Mouse (Mus musculus): Measurements from ENCODE around the gene Sart1. TPM values are rescaled to one million over a fixed set of nuclear protein-coding genes. Genes with fewer than 3 reads are reported as not detected.

The Sart1 gene
- polyA plus RNA-seq (2014; fragmentation: Nextera tagmentation; extraction: Ambion mirVana) = 58.3 and 64.2 TPM in 2 replicates

- H3K36me3 ChIP-seq (ENCODE audit: control insufficient read depth, insufficient read depth, low read length) = peaks cover 22% of the 10 kb centered on the region
- peak within 1 kb of the TSS; percentile 99 for H3K4me3 ChIP-seq (ENCODE audit: low read depth, low read length)
- ATAC-seq (peak; percentile 97), DNase-seq (ENCODE audit: low spot score) (peak; percentile 98)
- H3K27ac ChIP-seq (ENCODE audit: low read depth, low read length) = peak within 1 kb of the TSS; percentile 75
- no peaks in the 10 kb centered on the region for H3K27me3 ChIP-seq (replicated peaks; ENCODE audit: control insufficient read depth, insufficient read depth, low read length)
- WGBS = 2% methylated on average over 43 of the region's 43 CpGs
- peaks cover 19% of the 10 kb centered on the region for H3K4me1 ChIP-seq (ENCODE audit: control insufficient read depth, insufficient read depth, low read length)
- no peaks in the 10 kb centered on the region for H3K9me3 ChIP-seq (replicated peaks; ENCODE audit: control insufficient read depth, low read length)
- peak within 1 kb of the TSS; percentile 93 for H3K9ac ChIP-seq (ENCODE audit: low read length)
- H3K4me2 ChIP-seq (ENCODE audit: low read length) = peak within 1 kb of the TSS; percentile 92
These were observed at the start of gene Sart1 for GRCm38 (mm10) chr19:5388588-5389242. Gene Sart1 (minus strand): TSS chr19:5388703.

- H3K36me3 ChIP-seq (ENCODE audit: control insufficient read depth, insufficient read depth, low read length) = no peaks in the 10 kb centered on the region
- 75% methylated on average over 7 of the region's 7 CpGs for WGBS
- H3K27ac ChIP-seq (ENCODE audit: low read depth, low read length) = no peak overlapping the region
- no peak overlapping the region for H3K4me2 ChIP-seq (ENCODE audit: low read length)
- DNase-seq (ENCODE audit: low spot score) (no peak), ATAC-seq (no peak)
- H3K9ac ChIP-seq (ENCODE audit: low read length) = no peak overlapping the region
- H3K4me3 ChIP-seq (ENCODE audit: low read depth, low read length) = no peak overlapping the region
- peaks cover 7% of the 10 kb centered on the region; the same call in 1 of the 2 replicates for H3K4me1 ChIP-seq (ENCODE audit: control insufficient read depth, insufficient read depth, low read length)
- no peaks in the 10 kb centered on the region for H3K27me3 ChIP-seq (replicated peaks; ENCODE audit: control insufficient read depth, insufficient read depth, low read length)
- H3K9me3 ChIP-seq (replicated peaks; ENCODE audit: control insufficient read depth, low read length) = no peaks in the 10 kb centered on the region
These were observed 45.4 kb upstream of the Sart1 start for GRCm38 (mm10) chr19:5433951-5434350.

- Histone ChIP-seq H3K4me3 (ENCODE audit: low read depth, low read length) (no peak overlapping the region), H3K27ac (ENCODE audit: low read depth, low read length) (no peak overlapping the region), H3K27me3 (replicated peaks; ENCODE audit: control insufficient read depth, insufficient read depth, low read length) (no peaks in the 10 kb centered on the region), H3K4me1 (ENCODE audit: control insufficient read depth, insufficient read depth, low read length) (peaks cover 7% of the 10 kb centered on the region; the same call in 1 of the 2 replicates), H3K4me2 (ENCODE audit: low read length) (peak overlapping the region; percentile 40), H3K9me3 (replicated peaks; ENCODE audit: control insufficient read depth, low read length) (no peaks in the 10 kb centered on the region), H3K36me3 (ENCODE audit: control insufficient read depth, insufficient read depth, low read length) (no peaks in the 10 kb centered on the region), H3K9ac (ENCODE audit: low read length) (peak overlapping the region; percentile 10; the same call in 1 of the 2 replicates)
- no peak for ATAC-seq
- DNase-seq (ENCODE audit: low spot score) = peak; percentile 16
- WGBS = 20% methylated on average over 16 of the region's 16 CpGs
These were observed 44.7 kb upstream of the Sart1 start for GRCm38 (mm10) chr19:5432992-5433852.

GRCm38 (mm10) chr19:5431911-5432464, 43.5 kb upstream of the Sart1 start:
- no peak overlapping the region for H3K4me3 ChIP-seq (ENCODE audit: low read depth, low read length)
- H3K4me1 ChIP-seq (ENCODE audit: control insufficient read depth, insufficient read depth, low read length) = peaks cover 7% of the 10 kb centered on the region; the same call in 1 of the 2 replicates
- peaks cover 4% of the 10 kb centered on the region for H3K36me3 ChIP-seq (ENCODE audit: control insufficient read depth, insufficient read depth, low read length)
- DNase-seq (ENCODE audit: low spot score) = no peak
- no peak for ATAC-seq
- 73% methylated on average over 4 of the region's 4 CpGs for WGBS
- no peak overlapping the region for H3K27ac ChIP-seq (ENCODE audit: low read depth, low read length)
- no peak overlapping the region for H3K4me2 ChIP-seq (ENCODE audit: low read length)
- no peaks in the 10 kb centered on the region for H3K9me3 ChIP-seq (replicated peaks; ENCODE audit: control insufficient read depth, low read length)
- H3K9ac ChIP-seq (ENCODE audit: low read length) = no peak overlapping the region
- H3K27me3 ChIP-seq (replicated peaks; ENCODE audit: control insufficient read depth, insufficient read depth, low read length) = no peaks in the 10 kb centered on the region

GRCm38 (mm10) chr19:5430408-5430807, 41.9 kb upstream of the Sart1 start:
- DNase-seq (ENCODE audit: low spot score) = no peak
- Histone ChIP-seq H3K9ac (ENCODE audit: low read length) (no peak overlapping the region), H3K4me2 (ENCODE audit: low read length) (no peak overlapping the region), H3K36me3 (ENCODE audit: control insufficient read depth, insufficient read depth, low read length) (peaks cover 14% of the 10 kb centered on the region), H3K4me3 (ENCODE audit: low read depth, low read length) (no peak overlapping the region), H3K27me3 (replicated peaks; ENCODE audit: control insufficient read depth, insufficient read depth, low read length) (no peaks in the 10 kb centered on the region), H3K9me3 (replicated peaks; ENCODE audit: control insufficient read depth, low read length) (no peaks in the 10 kb centered on the region), H3K27ac (ENCODE audit: low read depth, low read length) (no peak overlapping the region), H3K4me1 (ENCODE audit: control insufficient read depth, insufficient read depth, low read length) (peaks cover 16% of the 10 kb centered on the region)
- WGBS = 57% methylated on average over 1 of the region's 1 CpGs
- no peak for ATAC-seq

GRCm38 (mm10) chr19:5429806-5430205, 41.3 kb upstream of the Sart1 start:
- DNase-seq (ENCODE audit: low spot score) (no peak), ATAC-seq (no peak)
- WGBS = 71% methylated on average over 8 of the region's 8 CpGs
- Histone ChIP-seq H3K27me3 (replicated peaks; ENCODE audit: control insufficient read depth, insufficient read depth, low read length) (no peaks in the 10 kb centered on the region), H3K4me3 (ENCODE audit: low read depth, low read length) (no peak overlapping the region), H3K36me3 (ENCODE audit: control insufficient read depth, insufficient read depth, low read length) (peaks cover 14% of the 10 kb centered on the region), H3K27ac (ENCODE audit: low read depth, low read length) (no peak overlapping the region), H3K4me2 (ENCODE audit: low read length) (no peak overlapping the region), H3K9me3 (replicated peaks; ENCODE audit: control insufficient read depth, low read length) (no peaks in the 10 kb centered on the region), H3K9ac (ENCODE audit: low read length) (no peak overlapping the region), H3K4me1 (ENCODE audit: control insufficient read depth, insufficient read depth, low read length) (peaks cover 16% of the 10 kb centered on the region)

- WGBS = 84% methylated on average over 4 of the region's 4 CpGs
- Histone ChIP-seq H3K36me3 (ENCODE audit: control insufficient read depth, insufficient read depth, low read length) (peaks cover 14% of the 10 kb centered on the region), H3K9me3 (replicated peaks; ENCODE audit: control insufficient read depth, low read length) (no peaks in the 10 kb centered on the region), H3K27me3 (replicated peaks; ENCODE audit: control insufficient read depth, insufficient read depth, low read length) (no peaks in the 10 kb centered on the region), H3K4me1 (ENCODE audit: control insufficient read depth, insufficient read depth, low read length) (peaks cover 16% of the 10 kb centered on the region), H3K4me3 (ENCODE audit: low read depth, low read length) (no peak overlapping the region), H3K27ac (ENCODE audit: low read depth, low read length) (no peak overlapping the region), H3K4me2 (ENCODE audit: low read length) (no peak overlapping the region), H3K9ac (ENCODE audit: low read length) (no peak overlapping the region)
- no peak for DNase-seq (ENCODE audit: low spot score)
- no peak for ATAC-seq
These were observed 40.7 kb upstream of the Sart1 start for GRCm38 (mm10) chr19:5429219-5429618.

- H3K27me3 ChIP-seq (replicated peaks; ENCODE audit: control insufficient read depth, insufficient read depth, low read length) = no peaks in the 10 kb centered on the region
- peaks cover 14% of the 10 kb centered on the region for H3K36me3 ChIP-seq (ENCODE audit: control insufficient read depth, insufficient read depth, low read length)
- no peak overlapping the region for H3K9ac ChIP-seq (ENCODE audit: low read length)
- H3K4me2 ChIP-seq (ENCODE audit: low read length) = no peak overlapping the region
- ATAC-seq (no peak), DNase-seq (ENCODE audit: low spot score) (peak; percentile 47)
- H3K27ac ChIP-seq (ENCODE audit: low read depth, low read length) = no peak overlapping the region
- 91% methylated on average over 2 of the region's 2 CpGs for WGBS
- no peaks in the 10 kb centered on the region for H3K9me3 ChIP-seq (replicated peaks; ENCODE audit: control insufficient read depth, low read length)
- peaks cover 16% of the 10 kb centered on the region for H3K4me1 ChIP-seq (ENCODE audit: control insufficient read depth, insufficient read depth, low read length)
- H3K4me3 ChIP-seq (ENCODE audit: low read depth, low read length) = no peak overlapping the region
These were observed 39.6 kb upstream of the Sart1 start for GRCm38 (mm10) chr19:5428083-5428482.

Measured in forebrain, embryonic 14.5 days (tissue).